In the genomic region with DNA sequence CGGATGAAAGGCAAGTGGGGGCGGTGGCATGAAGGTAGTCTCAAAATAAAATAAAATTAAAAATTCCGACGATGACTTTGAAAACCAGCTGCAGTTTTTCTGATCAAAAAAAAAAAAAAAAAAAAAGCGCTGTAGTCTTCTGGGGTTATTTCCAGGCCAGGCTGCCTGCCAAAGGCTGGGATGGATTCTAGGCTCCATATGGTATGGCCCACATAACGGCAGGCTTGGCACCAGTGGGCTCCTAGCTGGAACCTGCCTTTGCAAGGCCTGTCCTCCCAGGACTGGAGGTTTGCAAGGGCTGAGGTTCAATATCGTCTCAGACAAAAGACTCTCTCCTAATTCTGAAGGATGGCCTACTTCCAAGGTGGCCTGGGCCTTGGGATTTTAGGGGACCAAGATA, we compare ENCODE assay signal across 10 mouse cellular contexts.
DNase-seq lines count a peak whose midpoint lies in the region; ATAC-seq lines count a peak whose summit lies in the region.
"Had no signal": no experiment of that assay in that cellular context is flagged by ENCODE, and none has a peak within 500 bp of the region (broad histone marks: within the 10 kb centered on the region; RNA-seq: fewer than 3 reads in every experiment).

No protein-coding gene starts in this region.

- WGBS in heart, embryonic 10.5 days: 88% methylated on average over 7 of the region's 7 CpGs
- 83% methylated on average over 7 of the region's 7 CpGs for WGBS in liver, embryonic 12.5 days (ENCODE audit: insufficient replicate concordance)

- H3K27me3 ChIP-seq in heart, embryonic 10.5 days (ENCODE audit: insufficient read depth, poor library complexity, severe bottlenecking): 0 out of 2 replicates have a peak, but pooled peaks cover 9% of the 10 kb centered on the region
- no peaks in the 10 kb centered on the region for H3K27me3 ChIP-seq in liver, embryonic 12.5 days (replicated peaks)

- no peaks in the 10 kb centered on the region for H3K9me3 ChIP-seq in heart, embryonic 10.5 days
- H3K9me3 ChIP-seq in liver, embryonic 12.5 days (replicated peaks): no peaks in the 10 kb centered on the region
- H3K9me3 ChIP-seq: hindbrain, embryonic 13.5 days had no signal

- H3K9ac ChIP-seq in liver, embryonic 12.5 days: no peak overlapping the region
- H3K9ac ChIP-seq: hindbrain, embryonic 13.5 days had no signal

- H3K4me1 ChIP-seq in heart, embryonic 10.5 days: no peaks in the 10 kb centered on the region
- 0 out of 2 replicates have a peak, but pooled peaks cover 7% of the 10 kb centered on the region for H3K4me1 ChIP-seq in liver, embryonic 12.5 days
- H3K4me1 ChIP-seq: hindbrain, embryonic 13.5 days had no signal

- ATAC-seq in liver, embryonic 12.5 days: no peak
- ATAC-seq: CD4-positive, CD25-positive, alpha-beta regulatory T cell, adult 4 months had no signal

- no peak overlapping the region for H3K4me3 ChIP-seq in heart, embryonic 10.5 days
- no peak overlapping the region for H3K4me3 ChIP-seq in liver, embryonic 12.5 days
- H3K4me3 ChIP-seq: hindbrain, embryonic 13.5 days had no signal

- H3K27ac ChIP-seq in heart, embryonic 10.5 days: no peak overlapping the region
- no peak overlapping the region for H3K27ac ChIP-seq in liver, embryonic 12.5 days
- H3K27ac ChIP-seq: hindbrain, embryonic 13.5 days had no signal

- DNase-seq in heart, postnatal 4 days: peak; percentile 24
- DNase-seq in heart, embryonic 10.5 days (ENCODE audit: low spot score): no peak
- DNase-seq in NIH3T3 (ENCODE audit: low read depth): peak; percentile 12
- peak; percentile 86 for DNase-seq in cerebellum, adult 9-10 months
- DNase-seq in left cerebral cortex, postnatal 14 days (ENCODE audit: low spot score in 2 of 2): peak; percentile 43 to 51
- DNase-seq in B cell, adult 2 months: no peak
- no peak for DNase-seq in adrenal gland, adult 18-20 months (ENCODE audit: low spot score in 2 of 2)

- no peaks in the 10 kb centered on the region for H3K36me3 ChIP-seq in heart, embryonic 10.5 days
- no peaks in the 10 kb centered on the region for H3K36me3 ChIP-seq in liver, embryonic 12.5 days
- H3K36me3 ChIP-seq: hindbrain, embryonic 13.5 days had no signal

- no peak overlapping the region for H3K4me2 ChIP-seq in liver, embryonic 12.5 days
- H3K4me2 ChIP-seq: hindbrain, embryonic 13.5 days had no signal

- intact Hi-C loops in left cerebral cortex, postnatal 14 days (cut with DNase I): no loop called here

Comparison
In these comparisons a context has a peak if more than half of its experiments do, and no peak if none do; other contexts are left out.
1. DNase-seq: peak in heart, postnatal 4 days (single experiment), NIH3T3 (single experiment), cerebellum, adult 9-10 months (single experiment) and left cerebral cortex, postnatal 14 days (2 of 2); none in heart, embryonic 10.5 days (single experiment), B cell, adult 2 months (0 of 2) and adrenal gland, adult 18-20 months (0 of 2).